Mouse (Mus musculus) splenic B cell, adult 2 months (primary cell): ENCODE data around the gene Serpina3a.
"Not testable (repeated sequence)": the region's sequence is repeated elsewhere in the genome, so short reads cannot be mapped to it uniquely, and the experiment has no call there.

Source experiments
- DNase-seq: peaks from one replicate; pipeline ENCODE4 v3.0.0-alpha.2; 2011; ENCODE audit warnings: low read depth, low spot score
- H3K27me3 ChIP-seq: 2 replicates; pipeline ENCODE4 v1.6.1; 2012; ENCODE audit warnings: mild to moderate bottlenecking, low read length, moderate library complexity, mixed read lengths; ENCODE audit not compliant: control insufficient read depth, poor library complexity, insufficient read depth, severe bottlenecking
- H3K36me3 ChIP-seq: 2 replicates; pipeline ENCODE4 v1.6.1; 2012; ENCODE audit warnings: mild to moderate bottlenecking, low read length, moderate library complexity, mixed read lengths; ENCODE audit not compliant: control insufficient read depth, poor library complexity, insufficient read depth, severe bottlenecking

The Serpina3a gene

GRCm38 (mm10) chr12:104112333-104112732, at the start of gene Serpina3a:
Serpina3a (plus strand) TSS chr12:104112724.
- not testable (repeated sequence) for H3K36me3 ChIP-seq, DNase-seq, H3K27me3 ChIP-seq

- no peaks in the 10 kb centered on the region; the same call in 1 of the 2 replicates for H3K27me3 ChIP-seq
- DNase-seq, result no peak
- H3K36me3 ChIP-seq, result no peaks in the 10 kb centered on the region
Observed at GRCm38 (mm10) chr12:104064532-104064931, 48.0 kb upstream of the Serpina3a start.

- Histone ChIP-seq H3K27me3 (no peaks in the 10 kb centered on the region; the same call in 1 of the 2 replicates), H3K36me3 (no peaks in the 10 kb centered on the region)
- no peak for DNase-seq
Observed at GRCm38 (mm10) chr12:104064996-104065395, 47.5 kb upstream of the Serpina3a start.

GRCm38 (mm10) chr12:104066241-104066640, 46.3 kb upstream of the Serpina3a start:
- no peaks in the 10 kb centered on the region for H3K36me3 ChIP-seq
- peak; percentile 66 for DNase-seq

GRCm38 (mm10) chr12:104067549-104067948, 45.0 kb upstream of the Serpina3a start:
- peak; percentile 29 for DNase-seq
- no peaks in the 10 kb centered on the region; the same call in 1 of the 2 replicates for H3K27me3 ChIP-seq
- no peaks in the 10 kb centered on the region for H3K36me3 ChIP-seq

More at GRCm38 (mm10) chr12:104066241-104066640, 46.3 kb upstream of the Serpina3a start:
- H3K27me3 ChIP-seq, result no peaks in the 10 kb centered on the region; the same call in 1 of the 2 replicates

GRCm38 (mm10) chr12:104069620-104070019, 42.9 kb upstream of the Serpina3a start:
- no peaks in the 10 kb centered on the region for H3K36me3 ChIP-seq
- H3K27me3 ChIP-seq, result no peaks in the 10 kb centered on the region
- DNase-seq, result peak; percentile 72

GRCm38 (mm10) chr12:104071708-104072107, 40.8 kb upstream of the Serpina3a start:
- no peaks in the 10 kb centered on the region for H3K27me3 ChIP-seq
- H3K36me3 ChIP-seq, result no peaks in the 10 kb centered on the region
- no peak for DNase-seq

GRCm38 (mm10) chr12:104072286-104072685, 40.2 kb upstream of the Serpina3a start:
- Histone ChIP-seq H3K36me3 (no peaks in the 10 kb centered on the region), H3K27me3 (no peaks in the 10 kb centered on the region)
- no peak for DNase-seq

GRCm38 (mm10) chr12:104090119-104090518, 22.4 kb upstream of the Serpina3a start:
- Histone ChIP-seq H3K27me3 (no peaks in the 10 kb centered on the region), H3K36me3 (no peaks in the 10 kb centered on the region)
- DNase-seq, result no peak

- Histone ChIP-seq H3K27me3 (no peaks in the 10 kb centered on the region), H3K36me3 (no peaks in the 10 kb centered on the region)
- DNase-seq, result no peak
Observed at GRCm38 (mm10) chr12:104091303-104091702, 21.2 kb upstream of the Serpina3a start.

- no peak for DNase-seq
- Histone ChIP-seq H3K27me3 (no peaks in the 10 kb centered on the region), H3K36me3 (no peaks in the 10 kb centered on the region)
Observed at GRCm38 (mm10) chr12:104100768-104101167, 11.8 kb upstream of the Serpina3a start, which contains the start of gene Serpina5. Serpina5 (plus strand) TSS chr12:104101113.

GRCm38 (mm10) chr12:104105847-104106246, 6.7 kb upstream of the Serpina3a start:
- Histone ChIP-seq H3K36me3 (no peaks in the 10 kb centered on the region), H3K27me3 (no peaks in the 10 kb centered on the region)
- no peak for DNase-seq

- DNase-seq, result no peak
- Histone ChIP-seq H3K36me3 (no peaks in the 10 kb centered on the region), H3K27me3 (no peaks in the 10 kb centered on the region)
Observed at GRCm38 (mm10) chr12:104106919-104107318, 5.6 kb upstream of the Serpina3a start.

- Histone ChIP-seq H3K27me3 (no peaks in the 10 kb centered on the region), H3K36me3 (no peaks in the 10 kb centered on the region)
- DNase-seq, result no peak
Observed at GRCm38 (mm10) chr12:104108507-104108906, 4.0 kb upstream of the Serpina3a start.

GRCm38 (mm10) chr12:104114921-104115579, 2.5 kb downstream of the Serpina3a start:
- Histone ChIP-seq H3K36me3 (no peaks in the 10 kb centered on the region), H3K27me3 (no peaks in the 10 kb centered on the region)
- DNase-seq, result no peak

GRCm38 (mm10) chr12:104123097-104123496, 10.6 kb downstream of the Serpina3a start:
- DNase-seq, result no peak

More at GRCm38 (mm10) chr12:104123097-104123496, 10.6 kb downstream of the Serpina3a start:
- no peaks in the 10 kb centered on the region for H3K36me3 ChIP-seq
- H3K27me3 ChIP-seq, result no peaks in the 10 kb centered on the region
